Mouse (Mus musculus): Measurements from ENCODE around the gene Pou2f1.

DNA sequence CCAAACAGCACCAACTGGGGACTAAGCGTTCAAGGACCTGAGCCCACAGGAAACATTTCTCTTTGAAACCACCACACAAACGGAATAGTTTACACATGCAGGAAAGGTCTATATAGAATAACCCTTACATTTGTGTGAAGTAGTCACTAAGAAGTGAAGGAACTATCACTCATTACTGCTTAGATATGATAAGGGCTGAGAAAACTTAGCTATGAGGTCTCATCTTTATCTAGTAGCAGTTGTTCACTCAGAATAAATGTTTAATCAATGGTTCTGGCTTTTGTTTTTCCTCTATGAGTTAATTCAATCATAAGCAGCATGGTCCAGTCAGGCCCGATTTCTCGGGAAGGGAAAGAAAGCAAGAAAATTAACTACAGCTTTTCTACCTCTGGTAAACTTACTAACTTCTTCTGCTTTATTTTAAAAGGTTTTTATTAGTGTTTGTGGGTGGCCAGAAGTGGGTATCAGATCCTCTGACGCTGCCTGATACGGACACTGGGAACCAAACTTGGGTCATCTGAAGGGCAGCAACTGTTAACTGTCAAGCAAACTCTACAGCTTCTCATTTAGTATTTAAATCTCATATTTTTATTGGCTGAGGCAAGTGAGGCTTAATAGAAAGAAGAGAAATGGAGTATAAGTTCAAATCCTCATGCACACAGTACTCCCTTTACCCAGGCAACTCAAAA lies 40.7 kb downstream of the Pou2f1 start:
- TF ChIP-seq POLR2A (IDR thresholded peaks at IDR 0.05; ENCODE audit: low read depth, low read length) = no peak
- no peak for TF ChIP-seq CTCF (IDR thresholded peaks at IDR 0.05; ENCODE audit: extremely low read depth, insufficient read depth, insufficient read length, insufficient replicate concordance)
